Mouse (Mus musculus) limb, embryonic 14.5 days (tissue): ENCODE data around the gene Coq2. TPM values are rescaled to one million over a fixed set of nuclear protein-coding genes. Genes with fewer than 3 reads are reported as not detected.

Source experiments
- ATAC-seq: fragments of 200-750 bp; cut with Nextera tagmentation; 2 replicates; pipeline ENCODE4 v1.8.0; 2017; ENCODE audit warnings: low read depth, moderate number of reproducible peaks, moderate TSS enrichment; ENCODE audit not compliant: low FRiP score
- DNase-seq: peaks from one replicate; pipeline ENCODE4 v3.0.0-alpha.2; 2015; ENCODE audit warnings: low spot score
- H3K27ac ChIP-seq: fragments of 300-500 bp; sonication (generic); replicated peaks from 2 replicates; pipeline ENCODE4 v1.5.1; 2014; ENCODE audit warnings: low read depth, mild to moderate bottlenecking, low read length, moderate library complexity, mixed read lengths
- H3K27me3 ChIP-seq: fragments of 300-500 bp; sonication (generic); 2 replicates; pipeline ENCODE4 v1.6.1; 2014; ENCODE audit warnings: low read length, mixed read lengths; ENCODE audit not compliant: control insufficient read depth, insufficient read depth
- H3K36me3 ChIP-seq: fragments of 300-500 bp; sonication (generic); 2 replicates; pipeline ENCODE4 v1.6.1; 2014; ENCODE audit warnings: mild to moderate bottlenecking, low read length, moderate library complexity, mixed read lengths; ENCODE audit not compliant: control insufficient read depth, insufficient read depth
- H3K4me1 ChIP-seq: fragments of 300-500 bp; sonication (generic); 2 replicates; pipeline ENCODE4 v1.6.1; 2014; ENCODE audit warnings: antibody characterized with exemption, low read length, mixed read lengths; ENCODE audit not compliant: control insufficient read depth, insufficient read depth
- H3K4me2 ChIP-seq: fragments of 300-500 bp; sonication (generic); replicated peaks from 2 replicates; pipeline ENCODE4 v1.6.1; 2014; ENCODE audit warnings: low read depth, mild to moderate bottlenecking, low read length, moderate library complexity; ENCODE audit not compliant: severe bottlenecking
- H3K4me3 ChIP-seq: fragments of 300-500 bp; sonication (generic); replicated peaks from 2 replicates; pipeline ENCODE4 v1.5.1; 2014; ENCODE audit warnings: low read length
- H3K9ac ChIP-seq: fragments of 300-500 bp; sonication (generic); 2 replicates; pipeline ENCODE4 v1.6.1; 2014; ENCODE audit warnings: mild to moderate bottlenecking, low read depth, low read length, moderate library complexity; ENCODE audit not compliant: severe bottlenecking
- H3K9me3 ChIP-seq: fragments of 300-500 bp; sonication (generic); 2 replicates; pipeline ENCODE4 v1.6.1; 2016; ENCODE audit warnings: low read length; ENCODE audit not compliant: control insufficient read depth
- POLR2A ChIP-seq: fragments of 200-500 bp; IDR thresholded peaks from 2 replicates; pipeline ENCODE4 v1.8.0; 2012; ENCODE audit warnings: inconsistent platforms, mild to moderate bottlenecking, moderate library complexity, borderline replicate concordance; ENCODE audit not compliant: insufficient read depth, insufficient read length; ENCODE audit errors: extremely low read depth
- WGBS: fragments of 180-500 bp; shearing (Covaris S2); extraction: QIAGEN DNeasy Blood & Tissue Kit; methylation state at CpG from one replicate; pipeline ENCODE4 v1.1.7; 2014; 5-methylcytosine and 5-hydroxymethylcytosine counted together
- polyA plus RNA-seq, 2 experiments: library from polyadenylated mRNA; depleted of rRNA in 1 of 2; stranded (reverse) in 1 of 2; unstranded in 1 of 2; fragments of >200 nt; fragmentation: Nextera tagmentation in 1 of 2; extraction: Ambion mirVana in 1 of 2; gene quantifications; 2 replicates each; pipeline versions ENCODE4 v1.2.1 to v1.2.3; 2012 to 2014

Coq2 gene
- polyA plus RNA-seq, 2 experiments: 56.2 to 91.2 TPM

- DNase-seq (no peak), ATAC-seq (no peak)
- 86% methylated on average over 15 of the region's 15 CpGs for WGBS
- Histone ChIP-seq H3K4me2 (no peak overlapping the region), H3K9me3 (no peaks in the 10 kb centered on the region), H3K36me3 (no peaks in the 10 kb centered on the region), H3K4me1 (no peaks in the 10 kb centered on the region), H3K4me3 (no peak overlapping the region), H3K9ac (no peak overlapping the region), H3K27me3 (no peaks in the 10 kb centered on the region), H3K27ac (no peak overlapping the region)
- TF ChIP-seq POLR2A: no peak
Measured at GRCm38 (mm10) chr5:100619586-100620275, 55.2 kb downstream of the Coq2 start.

GRCm38 (mm10) chr5:100613896-100614768, 60.8 kb downstream of the Coq2 start:
- Histone ChIP-seq H3K4me1 (no peaks in the 10 kb centered on the region), H3K27ac (no peak overlapping the region), H3K4me3 (no peak overlapping the region), H3K4me2 (no peak overlapping the region), H3K27me3 (no peaks in the 10 kb centered on the region), H3K9ac (no peak overlapping the region), H3K9me3 (no peaks in the 10 kb centered on the region), H3K36me3 (no peaks in the 10 kb centered on the region)
- 84% methylated on average over 17 of the region's 17 CpGs for WGBS
- TF ChIP-seq POLR2A: no peak
- no peak for ATAC-seq
- no peak for DNase-seq

DNA sequence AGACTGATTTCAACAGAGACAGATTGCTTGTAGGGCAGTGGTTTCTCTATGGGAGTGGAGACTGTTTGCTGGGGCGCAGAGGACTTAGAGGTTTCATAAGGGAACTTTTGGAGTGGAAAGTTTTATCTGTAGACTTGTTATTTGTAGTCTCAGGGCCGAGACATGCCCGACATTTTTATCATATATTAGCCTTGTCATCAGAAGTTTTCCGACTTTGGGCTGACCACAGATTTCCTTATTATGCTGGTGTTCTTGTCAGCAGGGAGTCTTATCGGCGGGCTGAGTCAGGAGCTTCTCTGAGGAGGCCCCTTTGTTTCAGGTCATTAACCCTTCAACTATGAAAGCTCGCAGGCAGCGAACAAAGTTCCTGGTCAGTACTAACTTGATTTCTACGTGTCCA, 67.1 kb downstream of the Coq2 start:
- Histone ChIP-seq H3K4me2 (no peak overlapping the region), H3K27ac (no peak overlapping the region), H3K27me3 (no peaks in the 10 kb centered on the region), H3K9me3 (no peaks in the 10 kb centered on the region), H3K36me3 (no peaks in the 10 kb centered on the region), H3K4me3 (no peak overlapping the region), H3K4me1 (no peaks in the 10 kb centered on the region), H3K9ac (no peak overlapping the region)
- DNase-seq: no peak
- ATAC-seq: no peak
- 94% methylated on average over 9 of the region's 9 CpGs for WGBS
- no peak for TF ChIP-seq POLR2A

GRCm38 (mm10) chr5:100607090-100607762, 67.7 kb downstream of the Coq2 start:
- H3K4me3 ChIP-seq: no peak overlapping the region
- H3K4me2 ChIP-seq: no peak overlapping the region
- no peak overlapping the region for H3K9ac ChIP-seq
- WGBS: 63% methylated on average over 4 of the region's 4 CpGs
- no peaks in the 10 kb centered on the region for H3K4me1 ChIP-seq
- H3K36me3 ChIP-seq: no peaks in the 10 kb centered on the region
- DNase-seq: peak; percentile 63
- TF ChIP-seq POLR2A: no peak
- H3K27me3 ChIP-seq: no peaks in the 10 kb centered on the region
- ATAC-seq: 0 out of 2 replicates have a peak, but pooled peaks have one; percentile 23
- H3K27ac ChIP-seq: no peak overlapping the region
- H3K9me3 ChIP-seq: no peaks in the 10 kb centered on the region

- 54% methylated on average over 9 of the region's 9 CpGs for WGBS
- H3K4me3 ChIP-seq: no peak overlapping the region
- H3K36me3 ChIP-seq: no peaks in the 10 kb centered on the region
- no peaks in the 10 kb centered on the region for H3K9me3 ChIP-seq
- H3K9ac ChIP-seq: no peak overlapping the region
- H3K27me3 ChIP-seq: no peaks in the 10 kb centered on the region
- no peak overlapping the region for H3K4me2 ChIP-seq
- TF ChIP-seq POLR2A: no peak
- peak; percentile 70 for ATAC-seq
- no peak overlapping the region for H3K27ac ChIP-seq
- H3K4me1 ChIP-seq: no peaks in the 10 kb centered on the region
- DNase-seq: peak; percentile 65
Measured at GRCm38 (mm10) chr5:100605828-100606229, 69.1 kb downstream of the Coq2 start.

Other genes starting within 250 kb of the Coq2 start
- gene Lin54, start 174.5 kb downstream of the Coq2 start, polyA plus RNA-seq (2012; rRNA removed): 10.4 and 10.6 TPM in 2 replicates
- 13.4 and 14.1 TPM in 2 replicates for gene Lin54, start 174.5 kb downstream of the Coq2 start, polyA plus RNA-seq (2014; fragmentation: Nextera tagmentation; extraction: Ambion mirVana)
- 72.6 and 84.3 TPM in 2 replicates for gene Cops4, start 156.8 kb downstream of the Coq2 start, polyA plus RNA-seq (2012; rRNA removed)
- 197 TPM in 2 replicates for gene Cops4, start 156.8 kb downstream of the Coq2 start, polyA plus RNA-seq (2014; fragmentation: Nextera tagmentation; extraction: Ambion mirVana)
- 8.1 and 11.7 TPM in 2 replicates for gene Plac8, start 102.9 kb downstream of the Coq2 start, polyA plus RNA-seq (2012; rRNA removed)
- gene Plac8, start 102.9 kb downstream of the Coq2 start, polyA plus RNA-seq (2014; fragmentation: Nextera tagmentation; extraction: Ambion mirVana): 5.4 and 5.7 TPM in 2 replicates
- gene Hpse, start 44.6 kb upstream of the Coq2 start, polyA plus RNA-seq (2012; rRNA removed): 4.5 and 4.9 TPM in 2 replicates
- 3.9 and 4.4 TPM in 2 replicates for gene Hpse, start 44.6 kb upstream of the Coq2 start, polyA plus RNA-seq (2014; fragmentation: Nextera tagmentation; extraction: Ambion mirVana)
- gene Helq, start 123.5 kb upstream of the Coq2 start, polyA plus RNA-seq (2012; rRNA removed): 22.7 and 26.9 TPM in 2 replicates
- 17.5 and 18.8 TPM in 2 replicates for gene Helq, start 123.5 kb upstream of the Coq2 start, polyA plus RNA-seq (2014; fragmentation: Nextera tagmentation; extraction: Ambion mirVana)
- gene Mrps18c, start 123.5 kb upstream of the Coq2 start, polyA plus RNA-seq (2012; rRNA removed): 39.1 and 69.2 TPM in 2 replicates
- gene Mrps18c, start 123.5 kb upstream of the Coq2 start, polyA plus RNA-seq (2014; fragmentation: Nextera tagmentation; extraction: Ambion mirVana): 153 and 164 TPM in 2 replicates
- 21.7 and 26.3 TPM in 2 replicates for gene Abraxas1, start 145.8 kb upstream of the Coq2 start, polyA plus RNA-seq (2012; rRNA removed)
- gene Abraxas1, start 145.8 kb upstream of the Coq2 start, polyA plus RNA-seq (2014; fragmentation: Nextera tagmentation; extraction: Ambion mirVana): 25.1 and 28.0 TPM in 2 replicates
- gene Gpat3, start 170.6 kb upstream of the Coq2 start, polyA plus RNA-seq (2012; rRNA removed): 1.9 and 2.7 TPM in 2 replicates
- 1.1 and 2.0 TPM in 2 replicates for gene Gpat3, start 170.6 kb upstream of the Coq2 start, polyA plus RNA-seq (2014; fragmentation: Nextera tagmentation; extraction: Ambion mirVana)